Mouse (Mus musculus) ES-Bruce4 (cell line): ENCODE results near the gene Mast4. TPM values are rescaled to one million over a fixed set of nuclear protein-coding genes. Genes with fewer than 3 reads are reported as not detected.

Experiments
- H3K27ac ChIP-seq: 2 replicates; pipeline ENCODE4 v1.5.1; 2012; ENCODE audit warnings: low read length, inconsistent platforms; ENCODE audit not compliant: insufficient read depth
- H3K27me3 ChIP-seq: 2 replicates; pipeline ENCODE4 v1.6.1; 2012; ENCODE audit warnings: mild to moderate bottlenecking, low read length, inconsistent platforms; ENCODE audit not compliant: control insufficient read depth, poor library complexity, insufficient read depth, severe bottlenecking
- H3K36me3 ChIP-seq: 2 replicates; pipeline ENCODE4 v1.6.1; 2012; ENCODE audit warnings: inconsistent platforms, mild to moderate bottlenecking, low read length, moderate library complexity; ENCODE audit not compliant: control insufficient read depth, poor library complexity, insufficient read depth, severe bottlenecking
- H3K4me1 ChIP-seq: one replicate; pipeline ENCODE4 v1.8.1; 2011; ENCODE audit warnings: low read length; ENCODE audit not compliant: control insufficient read depth, insufficient read depth
- H3K4me3 ChIP-seq: 2 replicates; pipeline ENCODE4 v1.5.1; 2011; ENCODE audit warnings: low read depth, mild to moderate bottlenecking, low read length
- H3K9ac ChIP-seq: 2 replicates; pipeline ENCODE4 v1.6.1; 2012; ENCODE audit warnings: low read depth, mild to moderate bottlenecking, inconsistent platforms; ENCODE audit not compliant: poor library complexity, severe bottlenecking
- H3K9me3 ChIP-seq: replicated peaks from 2 replicates; pipeline ENCODE4 v1.6.1; 2012; ENCODE audit warnings: mild to moderate bottlenecking, low read length, inconsistent platforms; ENCODE audit not compliant: control insufficient read depth, poor library complexity, insufficient read depth, severe bottlenecking
- CTCF ChIP-seq: IDR thresholded peaks from one replicate; pipeline ENCODE4 v1.8.1; 2011; ENCODE audit warnings: low read depth, low read length
- EP300 ChIP-seq: IDR thresholded peaks from 2 replicates; pipeline ENCODE4 v1.6.1; 2011; ENCODE audit warnings: low read depth, low read length; ENCODE audit not compliant: insufficient read depth
- POLR2A ChIP-seq: IDR thresholded peaks from one replicate; pipeline ENCODE4 v1.8.1; 2011; ENCODE audit warnings: low read length; ENCODE audit not compliant: insufficient read depth
- polyA plus RNA-seq: library from polyadenylated mRNA; stranded (reverse); fragments of >200 nt; gene quantifications from 2 replicates; pipeline ENCODE4 v1.2.4, GENCODE M21; 2011; ENCODE audit warnings: low read depth; ENCODE audit not compliant: missing spikeins, insufficient read depth, insufficient read length

The Mast4 gene
- polyA plus RNA-seq, 1 experiment = 25.3 TPM

- no peaks in the 10 kb centered on the region for H3K27me3 ChIP-seq
- H3K4me3 ChIP-seq = no peak overlapping the region
- no peak overlapping the region for H3K9ac ChIP-seq
- TF ChIP-seq POLR2A = no peak
- TF ChIP-seq CTCF = no peak
- no peak for TF ChIP-seq EP300
- no peaks in the 10 kb centered on the region; the same call in 1 of the 2 replicates for H3K9me3 ChIP-seq
- H3K4me1 ChIP-seq = peaks cover 16% of the 10 kb centered on the region
- H3K27ac ChIP-seq = no peak overlapping the region
- no peaks in the 10 kb centered on the region for H3K36me3 ChIP-seq
These were observed 462.8 kb downstream of the Mast4 start for GRCm38 (mm10) chr13:102871380-102872104.

- no peaks in the 10 kb centered on the region for H3K36me3 ChIP-seq
- peaks cover 8% of the 10 kb centered on the region for H3K4me1 ChIP-seq
- H3K4me3 ChIP-seq = no peak overlapping the region
- no peak overlapping the region for H3K27ac ChIP-seq
- H3K27me3 ChIP-seq = no peaks in the 10 kb centered on the region
- no peaks in the 10 kb centered on the region; the same call in 1 of the 2 replicates for H3K9me3 ChIP-seq
- no peak for TF ChIP-seq CTCF
- H3K9ac ChIP-seq = no peak overlapping the region
These were observed 464.8 kb downstream of the Mast4 start for GRCm38 (mm10) chr13:102869541-102869940.

- Histone ChIP-seq H3K9me3 (no peaks in the 10 kb centered on the region; the same call in 1 of the 2 replicates), H3K36me3 (no peaks in the 10 kb centered on the region), H3K4me3 (no peak overlapping the region), H3K9ac (no peak overlapping the region), H3K4me1 (no peaks in the 10 kb centered on the region), H3K27ac (no peak overlapping the region), H3K27me3 (no peaks in the 10 kb centered on the region)
- no peak for TF ChIP-seq POLR2A
- no peak for TF ChIP-seq CTCF
These were observed 467.5 kb downstream of the Mast4 start for GRCm38 (mm10) chr13:102866816-102867215.

- no peaks in the 10 kb centered on the region for H3K4me1 ChIP-seq
- H3K9me3 ChIP-seq = no peaks in the 10 kb centered on the region; the same call in 1 of the 2 replicates
- no peak overlapping the region for H3K9ac ChIP-seq
- no peaks in the 10 kb centered on the region for H3K27me3 ChIP-seq
- H3K4me3 ChIP-seq = no peak overlapping the region
- H3K36me3 ChIP-seq = no peaks in the 10 kb centered on the region
- TF ChIP-seq POLR2A (no peak), CTCF (no peak), EP300 (no peak)
- H3K27ac ChIP-seq = no peak overlapping the region
These were observed 468.1 kb downstream of the Mast4 start for GRCm38 (mm10) chr13:102865971-102866724.

GRCm38 (mm10) chr13:102865494-102865893, 468.8 kb downstream of the Mast4 start:
- no peaks in the 10 kb centered on the region; the same call in 1 of the 2 replicates for H3K9me3 ChIP-seq
- no peak overlapping the region for H3K4me3 ChIP-seq
- no peaks in the 10 kb centered on the region for H3K36me3 ChIP-seq
- H3K4me1 ChIP-seq = no peaks in the 10 kb centered on the region
- TF ChIP-seq CTCF (no peak), EP300 (no peak), POLR2A (no peak)
- no peaks in the 10 kb centered on the region for H3K27me3 ChIP-seq
- H3K27ac ChIP-seq = no peak overlapping the region
- H3K9ac ChIP-seq = no peak overlapping the region

GRCm38 (mm10) chr13:102864840-102865239, 469.5 kb downstream of the Mast4 start:
- Histone ChIP-seq H3K27ac (no peak overlapping the region), H3K4me3 (no peak overlapping the region), H3K9me3 (no peaks in the 10 kb centered on the region; the same call in 1 of the 2 replicates), H3K4me1 (no peaks in the 10 kb centered on the region), H3K27me3 (no peaks in the 10 kb centered on the region), H3K9ac (no peak overlapping the region), H3K36me3 (no peaks in the 10 kb centered on the region)
- no peak for TF ChIP-seq EP300
- no peak for TF ChIP-seq POLR2A
- no peak for TF ChIP-seq CTCF
